Mouse (Mus musculus) limb, embryonic 13.5 days (tissue): ENCODE measurements at regions not wholly inside any gene's neighbourhood (a gene's known extent, or its start where the extent isn't known, plus 50 kb on each side); places are given as distances from the start of the nearest gene placed in this dataset.

Experiments used
- ATAC-seq: fragments of 200-750 bp; cut with Nextera tagmentation; 2 replicates; pipeline ENCODE4 v1.8.0; 2017; ENCODE audit warnings: low read depth, moderate number of reproducible peaks, moderate TSS enrichment; ENCODE audit not compliant: low FRiP score
- H3K27ac ChIP-seq: fragments of 300-500 bp; sonication (generic); 2 replicates; pipeline ENCODE4 v1.5.1; 2015; ENCODE audit warnings: inconsistent platforms, mild to moderate bottlenecking, moderate library complexity
- H3K27me3 ChIP-seq: fragments of 300-500 bp; sonication (generic); 2 replicates; pipeline ENCODE4 v1.6.1; 2015; ENCODE audit warnings: mild to moderate bottlenecking, inconsistent platforms
- H3K36me3 ChIP-seq: fragments of 300-500 bp; sonication (generic); 2 replicates; pipeline ENCODE4 v1.6.1; 2015; ENCODE audit warnings: inconsistent platforms, mild to moderate bottlenecking, moderate library complexity
- H3K4me1 ChIP-seq: fragments of 300-500 bp; sonication (generic); 2 replicates; pipeline ENCODE4 v1.6.1; 2015; ENCODE audit warnings: inconsistent platforms
- H3K4me2 ChIP-seq: fragments of 300-500 bp; sonication (generic); replicated peaks from 2 replicates; pipeline ENCODE4 v1.6.1; 2015; ENCODE audit warnings: inconsistent platforms, mild to moderate bottlenecking, moderate library complexity
- H3K4me3 ChIP-seq: fragments of 300-500 bp; sonication (generic); 2 replicates; pipeline ENCODE4 v1.5.1; 2015; ENCODE audit warnings: moderate library complexity, mild to moderate bottlenecking, inconsistent platforms
- H3K9ac ChIP-seq: fragments of 300-500 bp; sonication (generic); 2 replicates; pipeline ENCODE4 v1.6.1; 2015; ENCODE audit warnings: mild to moderate bottlenecking, inconsistent platforms
- H3K9me3 ChIP-seq: fragments of 300-500 bp; sonication (generic); 2 replicates; pipeline ENCODE4 v1.6.1; 2016; ENCODE audit warnings: inconsistent platforms
- WGBS: fragments of 180-500 bp; shearing (Covaris S2); methylation state at CpG from one replicate; pipeline ENCODE4 v1.1.7; 2015; 5-methylcytosine and 5-hydroxymethylcytosine counted together

DNA sequence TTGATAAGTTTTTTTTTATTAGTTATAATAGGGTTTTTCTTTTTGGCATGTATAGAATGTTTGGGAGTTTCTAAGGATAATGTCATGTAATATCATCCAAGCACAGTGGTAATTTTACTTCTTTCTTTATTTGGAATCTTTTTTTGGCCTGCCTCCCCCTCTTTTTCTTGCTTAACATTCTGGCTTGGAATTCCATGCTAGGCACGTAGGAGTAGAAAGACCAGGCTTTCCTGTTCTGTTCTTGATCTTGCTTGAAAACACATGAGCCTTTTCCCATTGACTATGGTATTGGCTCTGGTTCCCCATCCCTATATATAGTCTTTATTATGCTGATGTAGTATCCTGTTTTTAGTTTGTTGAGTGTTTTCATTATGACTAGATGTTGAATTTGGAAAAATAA is 57.8 kb upstream of the Abcb5 start:
- no peaks in the 10 kb centered on the region for H3K9me3 ChIP-seq
- 47% methylated on average over 1 of the region's 1 CpGs for WGBS
- no peaks in the 10 kb centered on the region for H3K27me3 ChIP-seq

More for the DNA sequence above, 57.8 kb upstream of the Abcb5 start:
- no peak for ATAC-seq
- H3K4me1 ChIP-seq = peaks cover 12% of the 10 kb centered on the region
- H3K9ac ChIP-seq = no peak overlapping the region
- no peak overlapping the region for H3K4me3 ChIP-seq
- no peak overlapping the region for H3K4me2 ChIP-seq
- H3K36me3 ChIP-seq = no peaks in the 10 kb centered on the region
- H3K27ac ChIP-seq = no peak overlapping the region
